Mouse (Mus musculus): ENCODE data around the gene Zfp12. TPM values are rescaled to one million over a fixed set of nuclear protein-coding genes. Genes with fewer than 3 reads are reported as not detected.

Gene Zfp12
- polyA plus RNA-seq, 1 experiment, result 4.5 TPM

GRCm38 (mm10) chr5:143196506-143196905 is 38.5 kb upstream of the Zfp12 start:
- Histone ChIP-seq H3K36me3 (ENCODE audit: control insufficient read depth, insufficient read depth) (no peaks in the 10 kb centered on the region), H3K4me2 (ENCODE audit: low read depth) (no peak overlapping the region), H3K79me2 (ENCODE audit: control insufficient read depth, insufficient read depth) (no peaks in the 10 kb centered on the region), H3ac (ENCODE audit: control insufficient read depth, insufficient read length) (no peak overlapping the region), H3K27me3 (ENCODE audit: control insufficient read depth, insufficient read depth, insufficient read length) (peaks cover 5% of the 10 kb centered on the region), H3K4me3 (no peak overlapping the region)
- TF ChIP-seq POLR2AphosphoS2 (IDR thresholded peaks at IDR 0.05; ENCODE audit: insufficient read length, low read depth) (no peak), TCF12 (IDR thresholded peaks at IDR 0.05; ENCODE audit: insufficient read depth, poor library complexity, severe bottlenecking) (no peak), CEBPB (IDR thresholded peaks at IDR 0.05; ENCODE audit: insufficient read depth, poor library complexity, severe bottlenecking) (no peak), SRF (IDR thresholded peaks at IDR 0.05; ENCODE audit: control insufficient read depth, insufficient read length, low read depth) (no peak), MAX (IDR thresholded peaks at IDR 0.05; ENCODE audit: low read depth) (no peak), TCF3 (IDR thresholded peaks at IDR 0.05; ENCODE audit: insufficient read length, low read depth) (no peak), E2F4 (IDR thresholded peaks at IDR 0.05; ENCODE audit: insufficient read depth) (no peak), MYOG (IDR thresholded peaks at IDR 0.05; ENCODE audit: control insufficient read depth in 1 of 3, insufficient read depth in 1 of 3, insufficient read length in 2 of 3, low read depth in 2 of 3) (no peak), POLR2A (IDR thresholded peaks at IDR 0.05; ENCODE audit: insufficient read length, low read depth) (no peak), USF1 (IDR thresholded peaks at IDR 0.05; ENCODE audit: low read depth) (no peak), MYOD1 (IDR thresholded peaks at IDR 0.05; ENCODE audit: control insufficient read depth in 1 of 3, insufficient read length in 2 of 3, low read depth in 2 of 3) (no peak), REST (IDR thresholded peaks at IDR 0.05; ENCODE audit: insufficient read depth, insufficient read length) (no peak)

- TF ChIP-seq USF1 (IDR thresholded peaks at IDR 0.05; ENCODE audit: low read depth), result no peak
- no peak for TF ChIP-seq E2F4 (IDR thresholded peaks at IDR 0.05; ENCODE audit: insufficient read depth)
- no peak for TF ChIP-seq MAX (IDR thresholded peaks at IDR 0.05; ENCODE audit: low read depth)
- no peak for TF ChIP-seq MYOG (IDR thresholded peaks at IDR 0.05; ENCODE audit: control insufficient read depth in 1 of 3, insufficient read depth in 1 of 3, insufficient read length in 2 of 3, low read depth in 2 of 3)
- TF ChIP-seq REST (IDR thresholded peaks at IDR 0.05; ENCODE audit: insufficient read depth, insufficient read length), result no peak
- no peak for TF ChIP-seq SRF (IDR thresholded peaks at IDR 0.05; ENCODE audit: control insufficient read depth, insufficient read length, low read depth)
- TF ChIP-seq POLR2A (IDR thresholded peaks at IDR 0.05; ENCODE audit: insufficient read length, low read depth), result no peak
- TF ChIP-seq TCF3 (IDR thresholded peaks at IDR 0.05; ENCODE audit: insufficient read length, low read depth), result no peak
- no peak for TF ChIP-seq CEBPB (IDR thresholded peaks at IDR 0.05; ENCODE audit: insufficient read depth, poor library complexity, severe bottlenecking)
- no peak for TF ChIP-seq MYOD1 (IDR thresholded peaks at IDR 0.05; ENCODE audit: control insufficient read depth in 1 of 3, insufficient read length in 2 of 3, low read depth in 2 of 3)
- no peak for TF ChIP-seq TCF12 (IDR thresholded peaks at IDR 0.05; ENCODE audit: insufficient read depth, poor library complexity, severe bottlenecking)
- TF ChIP-seq POLR2AphosphoS2 (IDR thresholded peaks at IDR 0.05; ENCODE audit: insufficient read length, low read depth), result no peak
- no peaks in the 10 kb centered on the region for H3K79me2 ChIP-seq (ENCODE audit: control insufficient read depth, insufficient read depth)
- no peaks in the 10 kb centered on the region for H3K27me3 ChIP-seq (ENCODE audit: control insufficient read depth, insufficient read depth, insufficient read length)
- H3K4me2 ChIP-seq (ENCODE audit: low read depth), result no peak overlapping the region
- no peak overlapping the region for H3ac ChIP-seq (ENCODE audit: control insufficient read depth, insufficient read length)
- no peaks in the 10 kb centered on the region for H3K36me3 ChIP-seq (ENCODE audit: control insufficient read depth, insufficient read depth)
- no peak overlapping the region for H3K4me3 ChIP-seq
Observed at GRCm38 (mm10) chr5:143205015-143205414, 29.9 kb upstream of the Zfp12 start.

- H3K36me3 ChIP-seq (ENCODE audit: control insufficient read depth, insufficient read depth), result no peaks in the 10 kb centered on the region
- TF ChIP-seq POLR2AphosphoS2 (IDR thresholded peaks at IDR 0.05; ENCODE audit: insufficient read length, low read depth), result no peak
- no peak overlapping the region for H3K4me2 ChIP-seq (ENCODE audit: low read depth)
- no peak overlapping the region for H3ac ChIP-seq (ENCODE audit: control insufficient read depth, insufficient read length)
- H3K79me2 ChIP-seq (ENCODE audit: control insufficient read depth, insufficient read depth), result no peaks in the 10 kb centered on the region
- no peak overlapping the region for H3K4me3 ChIP-seq
- H3K27me3 ChIP-seq (ENCODE audit: control insufficient read depth, insufficient read depth, insufficient read length), result peaks cover 15% of the 10 kb centered on the region
Observed at GRCm38 (mm10) chr5:143213832-143214231, 21.1 kb upstream of the Zfp12 start.

GRCm38 (mm10) chr5:143220996-143221395 is 14.0 kb upstream of the Zfp12 start:
- TF ChIP-seq MYOG (IDR thresholded peaks at IDR 0.05; ENCODE audit: control insufficient read depth in 1 of 3, insufficient read depth in 1 of 3, insufficient read length in 2 of 3, low read depth in 2 of 3) (no peak), E2F4 (IDR thresholded peaks at IDR 0.05; ENCODE audit: insufficient read depth) (no peak), POLR2AphosphoS2 (IDR thresholded peaks at IDR 0.05; ENCODE audit: insufficient read length, low read depth) (no peak), USF1 (IDR thresholded peaks at IDR 0.05; ENCODE audit: low read depth) (no peak), POLR2A (IDR thresholded peaks at IDR 0.05; ENCODE audit: insufficient read length, low read depth) (no peak), MYOD1 (IDR thresholded peaks at IDR 0.05; ENCODE audit: control insufficient read depth in 1 of 3, insufficient read length in 2 of 3, low read depth in 2 of 3) (no peak), REST (IDR thresholded peaks at IDR 0.05; ENCODE audit: insufficient read depth, insufficient read length) (no peak), MAX (IDR thresholded peaks at IDR 0.05; ENCODE audit: low read depth) (no peak), CEBPB (IDR thresholded peaks at IDR 0.05; ENCODE audit: insufficient read depth, poor library complexity, severe bottlenecking) (no peak), SRF (IDR thresholded peaks at IDR 0.05; ENCODE audit: control insufficient read depth, insufficient read length, low read depth) (no peak), TCF12 (IDR thresholded peaks at IDR 0.05; ENCODE audit: insufficient read depth, poor library complexity, severe bottlenecking) (no peak), TCF3 (IDR thresholded peaks at IDR 0.05; ENCODE audit: insufficient read length, low read depth) (no peak)
- peaks cover 16% of the 10 kb centered on the region for H3K27me3 ChIP-seq (ENCODE audit: control insufficient read depth, insufficient read depth, insufficient read length)

GRCm38 (mm10) chr5:143222287-143222686 is 12.7 kb upstream of the Zfp12 start:
- Histone ChIP-seq H3K4me3 (no peak overlapping the region), H3K79me2 (ENCODE audit: control insufficient read depth, insufficient read depth) (no peaks in the 10 kb centered on the region), H3K36me3 (ENCODE audit: control insufficient read depth, insufficient read depth) (no peaks in the 10 kb centered on the region), H3K27me3 (ENCODE audit: control insufficient read depth, insufficient read depth, insufficient read length) (peaks cover 14% of the 10 kb centered on the region), H3ac (ENCODE audit: control insufficient read depth, insufficient read length) (no peak overlapping the region), H3K4me2 (ENCODE audit: low read depth) (no peak overlapping the region)
- TF ChIP-seq MYOD1 (IDR thresholded peaks at IDR 0.05; ENCODE audit: control insufficient read depth in 1 of 3, insufficient read length in 2 of 3, low read depth in 2 of 3) (no peak), SRF (IDR thresholded peaks at IDR 0.05; ENCODE audit: control insufficient read depth, insufficient read length, low read depth) (no peak), POLR2AphosphoS2 (IDR thresholded peaks at IDR 0.05; ENCODE audit: insufficient read length, low read depth) (no peak), TCF3 (IDR thresholded peaks at IDR 0.05; ENCODE audit: insufficient read length, low read depth) (no peak), E2F4 (IDR thresholded peaks at IDR 0.05; ENCODE audit: insufficient read depth) (no peak), CEBPB (IDR thresholded peaks at IDR 0.05; ENCODE audit: insufficient read depth, poor library complexity, severe bottlenecking) (no peak), REST (IDR thresholded peaks at IDR 0.05; ENCODE audit: insufficient read depth, insufficient read length) (no peak), POLR2A (IDR thresholded peaks at IDR 0.05; ENCODE audit: insufficient read length, low read depth) (no peak), MAX (IDR thresholded peaks at IDR 0.05; ENCODE audit: low read depth) (no peak), USF1 (IDR thresholded peaks at IDR 0.05; ENCODE audit: low read depth) (no peak), MYOG (IDR thresholded peaks at IDR 0.05; ENCODE audit: control insufficient read depth in 1 of 3, insufficient read depth in 1 of 3, insufficient read length in 2 of 3, low read depth in 2 of 3) (no peak)

More at GRCm38 (mm10) chr5:143220996-143221395, 14.0 kb upstream of the Zfp12 start:
- Histone ChIP-seq H3K79me2 (ENCODE audit: control insufficient read depth, insufficient read depth) (no peaks in the 10 kb centered on the region), H3K36me3 (ENCODE audit: control insufficient read depth, insufficient read depth) (no peaks in the 10 kb centered on the region), H3ac (ENCODE audit: control insufficient read depth, insufficient read length) (no peak overlapping the region), H3K4me3 (no peak overlapping the region), H3K4me2 (ENCODE audit: low read depth) (no peak overlapping the region)

All from myocyte (in vitro differentiated cells).